ENCODE assay signal across 8 mouse cellular contexts in the genomic region with DNA sequence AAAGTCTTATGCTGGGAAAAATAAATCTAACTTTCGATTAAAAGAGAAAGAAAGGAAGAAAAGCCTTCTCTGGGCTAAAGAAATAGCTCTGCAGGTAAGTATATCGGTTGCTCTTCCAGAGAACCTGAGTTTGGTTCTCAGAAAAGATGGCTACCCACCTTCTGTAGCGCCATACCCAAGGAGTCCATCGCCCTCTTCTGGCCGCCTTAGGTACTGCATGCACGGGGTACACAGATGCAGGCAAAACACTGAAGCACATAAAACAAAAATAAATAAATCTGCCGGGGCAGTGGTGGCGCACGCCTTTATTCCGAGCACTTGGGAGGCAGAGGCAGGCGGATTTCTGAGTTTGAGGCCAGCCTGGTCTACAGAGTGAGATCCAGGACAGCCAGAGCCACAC. TPM values are rescaled to one million over a fixed set of nuclear protein-coding genes. Genes with fewer than 3 reads are reported as not detected.
DNase-seq lines count a peak whose midpoint lies in the region; TF ChIP-seq lines count a peak whose summit lies in the region.

No protein-coding gene starts in this region.

- H3K36me3 ChIP-seq in small intestine, adult 2 months (ENCODE audit: control insufficient read depth, insufficient read depth, low read length), result no peaks in the 10 kb centered on the region

- H3K4me3 ChIP-seq in small intestine, adult 2 months (ENCODE audit: low read depth, low read length), result no peak overlapping the region

- no peak for TF ChIP-seq POLR2A in small intestine, adult 2 months (IDR thresholded peaks at IDR 0.05; ENCODE audit: low read depth, low read length)

- no peaks in the 10 kb centered on the region for H3K4me1 ChIP-seq in small intestine, adult 2 months (ENCODE audit: control insufficient read depth, insufficient read depth, insufficient read length, low read length)

- TF ChIP-seq CTCF in small intestine, adult 2 months (IDR thresholded peaks at IDR 0.05; ENCODE audit: extremely low read depth, insufficient read length, insufficient replicate concordance, low read depth, low read length), result peak; percentile 78; the same call in 1 of the 2 replicates

- no peak overlapping the region for H3K27ac ChIP-seq in small intestine, adult 2 months (ENCODE audit: insufficient read depth, low read depth, low read length)

- WGBS in small intestine, adult 2 months, result 44% methylated on average over 11 of the region's 11 CpGs

- no peaks in the 10 kb centered on the region for H3K27me3 ChIP-seq in small intestine, adult 2 months (ENCODE audit: control insufficient read depth, insufficient read depth, low read length)

- peak; percentile 34 to 70 for DNase-seq in heart, postnatal 36 days
- DNase-seq in heart, adult 11 months, result no peak
- peak; percentile 43 for DNase-seq in urinary bladder, postnatal 25 days (ENCODE audit: low spot score)
- DNase-seq in urinary bladder, adult 2 months (ENCODE audit: low spot score), result no peak
- DNase-seq in c-Kit-positive CD71-negative TER-119-negative erythroid progenitor cells, embryonic 14.5 days (ENCODE audit: low read depth), result peak; percentile 58
- peak; percentile 83 to 86 for DNase-seq in kidney, postnatal 4 days
- DNase-seq in layer of hippocampus, adult 18-20 months (ENCODE audit: low spot score in 2 of 2), result no peak

- intact Hi-C loops in heart, postnatal 36 days (cut with DNase I), result no loop called here

RNA-seq across cellular contexts. Expression of gene Il17rd, which starts 15.9 kb away (rescaled TPM):
- 1 to 10 TPM; 4.8 to 5.1 TPM for total RNA-seq in heart, postnatal 36 days (2021)
- polyA plus RNA-seq in urinary bladder, adult 2 months (2012; rRNA removed), result 6.3 and 7.1 TPM in 2 replicates
- polyA plus RNA-seq in small intestine, adult 2 months (2012; rRNA removed), result 0.94 and 1.8 TPM in 2 replicates
- 1 to 10 TPM; 3.6 to 3.9 TPM for total RNA-seq in layer of hippocampus, adult 18-20 months (2021)

RNA-seq across cellular contexts. Expression of gene Hesx1, which starts 28.7 kb away (rescaled TPM):
- total RNA-seq in heart, postnatal 36 days (2021), result not detected
- 0.15 and 0.21 TPM in 2 replicates for polyA plus RNA-seq in urinary bladder, adult 2 months (2012; rRNA removed)
- not detected in 2 replicates for polyA plus RNA-seq in small intestine, adult 2 months (2012; rRNA removed)
- total RNA-seq in layer of hippocampus, adult 18-20 months (2021), result not detected

RNA-seq across cellular contexts. Expression of gene Appl1, which starts 51.8 kb away (rescaled TPM):
- 10 to 100 TPM; 19.7 to 21.8 TPM for total RNA-seq in heart, postnatal 36 days (2021)
- polyA plus RNA-seq in urinary bladder, adult 2 months (2012; rRNA removed), result 14.3 and 15.6 TPM in 2 replicates
- 0.44 and 1.3 TPM in 2 replicates for polyA plus RNA-seq in small intestine, adult 2 months (2012; rRNA removed)
- total RNA-seq in layer of hippocampus, adult 18-20 months (2021), result 10 to 100 TPM; 66.3 to 67.8 TPM

Comparison
In these comparisons a context has a peak if more than half of its experiments do, and no peak if none do; other contexts are left out.
1. DNase-seq: peak in heart, postnatal 36 days (2 of 2), urinary bladder, postnatal 25 days (single experiment), c-Kit-positive CD71-negative TER-119-negative erythroid progenitor cells, embryonic 14.5 days (single experiment) and kidney, postnatal 4 days (2 of 2); none in heart, adult 11 months (single experiment), urinary bladder, adult 2 months (single experiment) and layer of hippocampus, adult 18-20 months (0 of 2).